Mouse (Mus musculus) neural tube, embryonic 15.5 days (tissue): ENCODE measurements at regions not wholly inside any gene's neighbourhood (a gene's known extent, or its start where the extent isn't known, plus 50 kb on each side); places are given as distances from the start of the nearest gene placed in this dataset.

ENCODE experiments used
- ATAC-seq: fragments of 200-750 bp; cut with Nextera tagmentation; 2 replicates; pipeline ENCODE4 v1.8.0; 2017; ENCODE audit warnings: mild to moderate bottlenecking, moderate TSS enrichment, moderate library complexity; ENCODE audit not compliant: low FRiP score
- H3K27ac ChIP-seq: fragments of 300-500 bp; sonication (generic); replicated peaks from 2 replicates; pipeline ENCODE4 v1.5.1; 2015; ENCODE audit warnings: mild to moderate bottlenecking, inconsistent platforms
- H3K27me3 ChIP-seq: fragments of 300-500 bp; sonication (generic); replicated peaks from 2 replicates; pipeline ENCODE4 v1.6.1; 2015; ENCODE audit warnings: inconsistent platforms
- H3K36me3 ChIP-seq: fragments of 300-500 bp; sonication (generic); 2 replicates; pipeline ENCODE4 v1.6.1; 2015; ENCODE audit warnings: inconsistent platforms
- H3K4me1 ChIP-seq: fragments of 300-500 bp; sonication (generic); 2 replicates; pipeline ENCODE4 v1.6.1; 2015; ENCODE audit warnings: inconsistent platforms
- H3K4me2 ChIP-seq: fragments of 300-500 bp; sonication (generic); 2 replicates; pipeline ENCODE4 v1.6.1; 2015; ENCODE audit warnings: inconsistent platforms, mild to moderate bottlenecking, moderate library complexity
- H3K4me3 ChIP-seq: fragments of 300-500 bp; sonication (generic); replicated peaks from 2 replicates; pipeline ENCODE4 v1.5.1; 2015; ENCODE audit warnings: mild to moderate bottlenecking, inconsistent platforms
- H3K9ac ChIP-seq: fragments of 300-500 bp; sonication (generic); replicated peaks from 2 replicates; pipeline ENCODE4 v1.6.1; 2015; ENCODE audit warnings: mild to moderate bottlenecking, inconsistent platforms
- H3K9me3 ChIP-seq: fragments of 300-500 bp; sonication (generic); replicated peaks from 2 replicates; pipeline ENCODE4 v1.6.1; 2016; ENCODE audit warnings: inconsistent platforms
- WGBS: fragments of 180-500 bp; shearing (Covaris S2); methylation state at CpG from one replicate; pipeline ENCODE4 v1.1.7; 2015; ENCODE audit warnings: mixed read lengths; 5-methylcytosine and 5-hydroxymethylcytosine counted together

DNA sequence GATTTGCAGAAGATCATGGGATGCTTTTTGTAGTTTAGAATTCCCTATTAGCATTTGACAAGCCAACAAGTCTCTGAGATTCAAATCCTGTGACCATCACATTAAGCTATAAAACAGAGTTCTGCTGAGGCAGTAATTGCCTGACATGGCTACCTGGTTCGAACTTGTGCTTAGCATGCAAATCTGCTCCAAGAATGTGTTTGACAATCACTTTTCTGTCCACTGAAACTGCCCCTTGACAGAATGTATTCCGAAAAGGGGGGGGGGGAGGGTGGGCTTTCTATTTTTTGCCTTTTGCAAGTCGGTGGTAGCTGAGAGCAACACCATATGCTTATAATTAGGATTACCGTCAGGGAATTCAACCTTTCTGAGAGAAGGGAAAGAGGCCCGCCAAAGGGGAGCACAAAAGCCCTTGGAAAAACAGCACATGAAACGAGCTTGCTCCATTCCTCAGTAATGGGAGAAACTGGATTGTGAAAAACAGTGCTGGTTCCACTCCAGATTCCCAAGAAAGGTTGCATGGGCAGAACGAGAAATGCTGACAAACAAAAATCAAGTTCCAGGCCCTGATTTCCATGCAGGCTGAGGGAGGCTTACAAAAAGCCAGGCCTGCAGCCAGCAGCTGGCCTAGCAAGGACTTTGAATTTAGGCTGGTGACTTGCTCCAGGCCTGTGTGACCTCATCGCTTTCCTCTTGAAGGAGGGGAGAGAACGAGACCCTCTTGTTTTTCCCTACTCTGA lies 176.1 kb upstream of the Ldb2 start:
- Histone ChIP-seq H3K4me1 (0 out of 2 replicates have a peak, but pooled peaks cover 4% of the 10 kb centered on the region), H3K9ac (no peak overlapping the region), H3K9me3 (no peaks in the 10 kb centered on the region), H3K27me3 (no peaks in the 10 kb centered on the region), H3K4me2 (no peak overlapping the region), H3K27ac (peak overlapping the region; percentile 45; the same call in 1 of the 2 replicates), H3K36me3 (no peaks in the 10 kb centered on the region), H3K4me3 (no peak overlapping the region)
- WGBS: 28% methylated on average over 9 of the region's 9 CpGs
- ATAC-seq: no peak

GRCm38 (mm10) chr5:44943023-44943921 lies 143.8 kb upstream of the Ldb2 start:
- H3K4me3 ChIP-seq: no peak overlapping the region
- H3K4me2 ChIP-seq: no peak overlapping the region
- no peaks in the 10 kb centered on the region for H3K27me3 ChIP-seq
- no peak; the same call in 1 of the 2 replicates for ATAC-seq
- H3K27ac ChIP-seq: peak overlapping the region; percentile 33; the same call in 1 of the 2 replicates
- H3K9me3 ChIP-seq: no peaks in the 10 kb centered on the region
- H3K4me1 ChIP-seq: peaks cover 12% of the 10 kb centered on the region; the same call in 1 of the 2 replicates
- no peak overlapping the region for H3K9ac ChIP-seq
- 13% methylated on average over 7 of the region's 7 CpGs for WGBS
- no peaks in the 10 kb centered on the region for H3K36me3 ChIP-seq

DNA sequence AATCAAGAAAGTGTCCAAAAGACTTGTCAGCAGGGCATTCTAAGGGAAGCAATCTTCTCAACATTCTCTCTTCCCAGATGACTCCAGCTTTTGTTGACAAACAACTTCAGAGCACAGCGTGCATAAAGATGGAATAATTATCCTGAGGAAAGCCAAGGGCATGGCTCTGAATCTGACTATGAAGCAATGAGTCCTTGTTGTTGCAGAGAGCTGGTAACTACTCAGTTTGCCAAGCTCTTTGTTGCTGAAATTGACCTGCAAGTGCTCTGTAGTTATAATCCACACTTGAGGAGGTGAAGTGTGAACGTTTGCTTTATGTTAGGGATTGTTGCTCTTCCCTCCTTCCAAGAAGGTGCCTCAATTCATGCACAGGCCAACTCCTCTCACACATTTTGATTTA lies 143.1 kb upstream of the Ldb2 start:
- H3K4me1 ChIP-seq: peaks cover 12% of the 10 kb centered on the region; the same call in 1 of the 2 replicates
- WGBS: 33% methylated on average over 2 of the region's 2 CpGs
- no peaks in the 10 kb centered on the region for H3K27me3 ChIP-seq
- ATAC-seq: no peak
- no peaks in the 10 kb centered on the region for H3K9me3 ChIP-seq
- peak overlapping the region; percentile 33; the same call in 1 of the 2 replicates for H3K27ac ChIP-seq
- no peaks in the 10 kb centered on the region for H3K36me3 ChIP-seq
- H3K9ac ChIP-seq: no peak overlapping the region
- no peak overlapping the region for H3K4me2 ChIP-seq
- H3K4me3 ChIP-seq: no peak overlapping the region

- Histone ChIP-seq H3K36me3 (no peaks in the 10 kb centered on the region), H3K4me3 (no peak overlapping the region), H3K9ac (no peak overlapping the region), H3K4me1 (no peaks in the 10 kb centered on the region), H3K9me3 (no peaks in the 10 kb centered on the region), H3K27me3 (no peaks in the 10 kb centered on the region), H3K4me2 (no peak overlapping the region), H3K27ac (no peak overlapping the region)
- 19% methylated on average over 2 of the region's 2 CpGs for WGBS
- no peak for ATAC-seq
These were observed 126.0 kb upstream of the Ldb2 start for GRCm38 (mm10) chr5:44925476-44925875.

DNA sequence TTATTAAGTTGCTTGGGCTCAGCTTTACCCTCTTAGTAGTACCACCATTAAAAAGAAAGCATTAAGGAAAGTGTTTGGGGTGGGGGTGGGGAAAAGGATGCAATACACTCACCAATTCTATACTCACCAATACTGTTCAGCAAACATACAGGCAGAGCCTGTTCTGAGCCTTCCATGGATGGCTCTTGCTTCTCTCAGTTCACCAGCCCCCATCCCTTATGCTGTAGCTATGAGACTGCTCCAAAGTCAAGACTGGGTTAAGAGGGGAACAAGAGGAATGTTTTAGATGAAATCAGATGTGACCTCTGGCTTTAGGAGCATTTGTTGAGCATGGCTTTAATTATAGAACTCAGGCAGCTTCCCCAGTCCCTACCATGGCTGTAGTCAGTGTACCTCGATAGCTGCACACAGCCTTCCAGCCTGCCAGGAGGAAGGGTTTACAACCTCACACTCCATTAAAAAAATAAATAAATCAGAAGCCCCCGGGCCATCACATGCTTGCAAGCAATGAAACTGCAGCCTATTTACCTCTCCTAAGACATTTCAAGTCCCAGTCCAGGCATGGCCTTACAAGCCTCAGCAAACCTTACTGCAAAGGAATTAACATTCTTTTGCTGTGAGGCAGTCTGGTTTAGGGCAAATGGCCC lies 122.8 kb upstream of the Ldb2 start:
- 0 out of 2 replicates have a peak, but pooled peaks cover 2% of the 10 kb centered on the region for H3K4me1 ChIP-seq
- no peaks in the 10 kb centered on the region for H3K27me3 ChIP-seq
- H3K4me3 ChIP-seq: no peak overlapping the region
- WGBS: 30% methylated on average over 2 of the region's 2 CpGs
- no peak overlapping the region for H3K27ac ChIP-seq
- H3K9me3 ChIP-seq: no peaks in the 10 kb centered on the region
- H3K36me3 ChIP-seq: no peaks in the 10 kb centered on the region
- no peak for ATAC-seq
- no peak overlapping the region for H3K9ac ChIP-seq
- H3K4me2 ChIP-seq: no peak overlapping the region

- peak; percentile 41; the same call in 1 of the 2 replicates for ATAC-seq
- Histone ChIP-seq H3K4me1 (0 out of 2 replicates have a peak, but pooled peaks cover 4% of the 10 kb centered on the region), H3K36me3 (no peaks in the 10 kb centered on the region), H3K9ac (no peak overlapping the region), H3K4me3 (peak overlapping the region; percentile 28; the same call in 1 of the 2 replicates), H3K27ac (no peak overlapping the region), H3K4me2 (peak overlapping the region; percentile 50), H3K27me3 (no peaks in the 10 kb centered on the region), H3K9me3 (no peaks in the 10 kb centered on the region)
- WGBS: 89% methylated on average over 6 of the region's 6 CpGs
These were observed 118.3 kb upstream of the Ldb2 start for GRCm38 (mm10) chr5:44917816-44918213.

GRCm38 (mm10) chr5:44917173-44917815 lies 117.8 kb upstream of the Ldb2 start:
- Histone ChIP-seq H3K36me3 (no peaks in the 10 kb centered on the region), H3K27me3 (no peaks in the 10 kb centered on the region), H3K4me1 (0 out of 2 replicates have a peak, but pooled peaks cover 4% of the 10 kb centered on the region), H3K9ac (no peak overlapping the region), H3K27ac (0 out of 2 replicates have a peak overlapping the region, but pooled peaks have one; percentile 11), H3K9me3 (no peaks in the 10 kb centered on the region), H3K4me3 (peak overlapping the region; percentile 28), H3K4me2 (peak overlapping the region; percentile 50)
- 30% methylated on average over 16 of the region's 16 CpGs for WGBS
- ATAC-seq: peak; percentile 68; the same call in 1 of the 2 replicates

- Histone ChIP-seq H3K9me3 (no peaks in the 10 kb centered on the region), H3K36me3 (no peaks in the 10 kb centered on the region), H3K9ac (no peak overlapping the region), H3K4me1 (no peaks in the 10 kb centered on the region), H3K4me3 (no peak overlapping the region), H3K4me2 (no peak overlapping the region), H3K27me3 (no peaks in the 10 kb centered on the region), H3K27ac (no peak overlapping the region)
- WGBS: 79% methylated on average over 6 of the region's 6 CpGs
- no peak for ATAC-seq
These were observed 103.1 kb upstream of the Ldb2 start for GRCm38 (mm10) chr5:44902541-44902940.

DNA sequence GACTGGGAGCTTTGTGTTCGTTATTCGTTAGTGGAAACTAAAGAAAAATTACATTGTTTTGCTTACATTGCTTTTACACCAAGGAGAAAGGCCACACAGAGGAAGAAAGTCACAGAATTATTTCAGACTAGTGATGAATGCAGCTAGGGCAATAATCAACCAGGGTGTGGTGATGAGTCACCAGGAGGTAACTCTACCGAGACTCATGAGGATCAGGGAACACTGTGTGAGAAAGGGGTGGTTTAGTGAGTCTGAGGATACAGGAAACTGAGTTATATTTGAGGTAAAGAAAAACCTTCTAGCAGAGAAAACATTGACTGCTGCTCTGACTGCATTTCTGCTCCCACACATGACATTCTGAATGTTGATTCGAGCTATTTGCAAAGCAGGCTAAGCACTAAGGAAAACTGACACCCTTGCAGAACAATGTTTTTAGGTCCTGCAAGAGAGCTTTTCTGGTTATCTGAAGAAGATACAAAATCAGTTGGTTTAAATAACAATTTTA lies 87.1 kb upstream of the Ldb2 start:
- H3K4me2 ChIP-seq: no peak overlapping the region
- H3K36me3 ChIP-seq: no peaks in the 10 kb centered on the region
- H3K9me3 ChIP-seq: no peaks in the 10 kb centered on the region
- ATAC-seq: no peak
- H3K27ac ChIP-seq: no peak overlapping the region
- H3K27me3 ChIP-seq: no peaks in the 10 kb centered on the region
- WGBS: 89% methylated on average over 4 of the region's 4 CpGs
- no peak overlapping the region for H3K4me3 ChIP-seq
- no peaks in the 10 kb centered on the region for H3K4me1 ChIP-seq
- no peak overlapping the region for H3K9ac ChIP-seq

DNA sequence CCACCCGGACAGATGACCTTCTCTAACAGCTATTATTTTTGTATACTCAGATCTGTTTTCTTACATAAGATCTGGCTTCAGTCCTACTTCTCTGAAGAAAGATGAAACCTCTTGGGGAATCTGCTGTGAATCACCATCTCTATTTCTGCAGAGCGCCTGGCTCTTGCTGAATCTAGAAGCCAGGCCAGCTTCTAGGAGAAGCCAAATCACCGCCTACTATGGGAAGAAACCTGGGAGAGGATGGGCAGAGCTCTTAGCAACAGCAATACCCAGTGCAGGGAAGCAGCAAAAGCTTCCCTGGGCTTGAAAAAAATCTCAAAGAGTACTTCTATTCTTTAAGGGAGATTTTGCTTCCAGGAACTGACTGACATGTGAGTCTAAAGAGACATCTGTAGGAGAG lies 77.5 kb upstream of the Ldb2 start:
- no peak for ATAC-seq
- no peak overlapping the region for H3K9ac ChIP-seq
- no peaks in the 10 kb centered on the region for H3K27me3 ChIP-seq
- no peak overlapping the region for H3K4me2 ChIP-seq
- no peak overlapping the region for H3K4me3 ChIP-seq
- H3K27ac ChIP-seq: no peak overlapping the region
- H3K36me3 ChIP-seq: no peaks in the 10 kb centered on the region
- H3K9me3 ChIP-seq: no peaks in the 10 kb centered on the region
- WGBS: 82% methylated on average over 3 of the region's 3 CpGs
- no peaks in the 10 kb centered on the region for H3K4me1 ChIP-seq

GRCm38 (mm10) chr5:44872243-44872642 lies 72.8 kb upstream of the Ldb2 start:
- Histone ChIP-seq H3K4me2 (no peak overlapping the region), H3K27ac (no peak overlapping the region), H3K9me3 (no peaks in the 10 kb centered on the region), H3K9ac (no peak overlapping the region), H3K4me3 (no peak overlapping the region), H3K4me1 (no peaks in the 10 kb centered on the region), H3K27me3 (no peaks in the 10 kb centered on the region), H3K36me3 (no peaks in the 10 kb centered on the region)
- 51% methylated on average over 7 of the region's 7 CpGs for WGBS
- no peak for ATAC-seq
